Mouse (Mus musculus) spleen, embryonic (tissue): ENCODE measurements around the gene Gm11758.
"Not testable (repeated sequence)": the region's sequence is repeated elsewhere in the genome, so short reads cannot be mapped to it uniquely, and the experiment has no call there.

ENCODE experiments used
- CTCF ChIA-PET: fragments of 350-600 bp; sonication (Branson Sonifier 250); formaldehyde crosslinking; loops from one replicate; lab custom pipeline; 2022; lab: Charles Lee

Gene Gm11758

DNA sequence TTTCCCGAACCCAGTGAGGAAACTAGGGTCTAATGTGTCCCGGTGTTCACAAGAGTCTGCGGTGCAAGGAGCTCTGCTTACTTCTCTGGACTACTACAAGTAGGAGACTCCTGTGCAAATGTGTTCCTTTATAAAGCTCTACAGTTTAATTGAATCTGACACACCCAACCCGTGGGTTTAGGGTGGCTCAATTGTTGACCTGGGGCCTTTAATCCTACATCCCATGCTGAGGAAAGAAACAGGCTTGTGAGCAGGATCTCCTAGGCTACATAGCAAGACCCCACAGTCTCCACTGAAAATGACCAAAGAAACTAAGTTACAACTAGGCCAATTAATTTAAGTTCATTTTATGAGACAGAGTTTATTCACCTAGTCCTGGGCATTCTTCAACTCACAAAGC is at the start of gene Gm11758:
Gene Gm11758 (minus strand): TSS at position 101 of the 400 bp plus-strand sequence.
- CTCF ChIA-PET, result not testable (repeated sequence)

DNA sequence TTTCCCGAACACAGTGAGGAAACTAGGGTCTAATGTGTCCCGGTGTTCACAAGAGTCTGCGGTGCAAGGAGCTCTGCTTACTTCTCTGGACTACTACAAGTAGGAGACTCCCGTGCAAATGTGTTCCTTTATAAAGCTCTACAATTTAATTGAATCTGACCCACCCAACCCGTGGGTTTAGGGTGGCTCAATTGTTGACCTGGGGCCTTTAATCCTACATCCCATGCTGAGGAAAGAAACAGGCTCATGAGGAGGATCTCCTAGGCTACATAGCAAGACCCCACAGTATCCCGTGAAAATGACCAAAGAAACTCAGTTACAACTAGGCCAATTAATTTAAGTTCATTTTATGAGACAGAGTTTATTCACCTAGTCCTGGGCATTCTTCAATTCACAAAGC is 44.6 kb upstream of the Gm11758 start, which contains the start of gene Gm11756:
Gene Gm11756 (minus strand): TSS at position 101 of the 400 bp plus-strand sequence.
- CTCF ChIA-PET, result not testable (repeated sequence)

DNA sequence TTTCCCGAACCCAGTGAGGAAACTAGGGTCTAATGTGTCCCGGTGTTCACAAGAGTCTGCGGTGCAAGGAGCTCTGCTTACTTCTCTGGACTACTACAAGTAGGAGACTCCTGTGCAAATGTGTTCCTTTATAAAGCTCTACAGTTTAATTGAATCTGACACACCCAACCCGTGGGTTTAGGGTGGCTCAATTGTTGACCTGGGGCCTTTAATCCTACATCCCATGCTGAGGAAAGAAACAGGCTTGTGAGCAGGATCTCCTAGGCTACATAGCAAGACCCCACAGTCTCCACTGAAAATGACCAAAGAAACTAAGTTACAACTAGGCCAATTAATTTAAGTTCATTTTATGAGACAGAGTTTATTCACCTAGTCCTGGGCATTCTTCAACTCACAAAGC is 29.8 kb upstream of the Gm11758 start, which contains the start of gene Gm13871:
Gene Gm13871 (minus strand): TSS at position 101 of the 400 bp plus-strand sequence.
- CTCF ChIA-PET, result not testable (repeated sequence)

DNA sequence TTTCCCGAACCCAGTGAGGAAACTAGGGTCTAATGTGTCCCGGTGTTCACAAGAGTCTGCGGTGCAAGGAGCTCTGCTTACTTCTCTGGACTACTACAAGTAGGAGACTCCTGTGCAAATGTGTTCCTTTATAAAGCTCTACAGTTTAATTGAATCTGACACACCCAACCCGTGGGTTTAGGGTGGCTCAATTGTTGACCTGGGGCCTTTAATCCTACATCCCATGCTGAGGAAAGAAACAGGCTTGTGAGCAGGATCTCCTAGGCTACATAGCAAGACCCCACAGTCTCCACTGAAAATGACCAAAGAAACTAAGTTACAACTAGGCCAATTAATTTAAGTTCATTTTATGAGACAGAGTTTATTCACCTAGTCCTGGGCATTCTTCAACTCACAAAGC is 14.9 kb upstream of the Gm11758 start, which contains the start of gene Gm11757:
Gene Gm11757 (minus strand): TSS at position 101 of the 400 bp plus-strand sequence.
- CTCF ChIA-PET, result not testable (repeated sequence)

DNA sequence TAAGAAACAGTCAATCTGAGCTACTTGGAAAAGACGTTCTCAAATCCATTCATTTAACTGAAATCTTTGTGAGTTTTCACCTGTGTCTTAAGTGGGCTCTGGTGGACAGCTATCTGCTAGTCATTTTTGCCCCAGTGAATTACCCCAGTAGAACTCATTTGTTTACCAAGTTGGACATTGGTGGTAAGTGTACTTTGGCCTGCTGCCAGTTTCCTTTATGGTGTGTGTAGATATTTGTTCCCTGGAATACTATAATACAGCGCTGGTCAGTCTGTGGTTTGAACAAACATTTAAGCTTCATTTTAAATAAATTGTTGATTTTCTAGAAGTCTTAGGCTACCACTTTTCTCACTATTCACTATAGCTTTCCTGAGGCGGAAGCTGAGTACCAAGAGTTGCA is 49.5 kb downstream of the Gm11758 start:
- CTCF ChIA-PET, result no interaction called here
